Mouse (Mus musculus): ENCODE data around the gene Pde7b. TPM values are rescaled to one million over a fixed set of nuclear protein-coding genes. Genes with fewer than 3 reads are reported as not detected.
"Not testable (repeated sequence)": the region's sequence is repeated elsewhere in the genome, so short reads cannot be mapped to it uniquely, and the experiment has no call there.

Gene Pde7b
- polyA plus RNA-seq, 1 experiment from 2014 or later = 1.3 TPM

DNA sequence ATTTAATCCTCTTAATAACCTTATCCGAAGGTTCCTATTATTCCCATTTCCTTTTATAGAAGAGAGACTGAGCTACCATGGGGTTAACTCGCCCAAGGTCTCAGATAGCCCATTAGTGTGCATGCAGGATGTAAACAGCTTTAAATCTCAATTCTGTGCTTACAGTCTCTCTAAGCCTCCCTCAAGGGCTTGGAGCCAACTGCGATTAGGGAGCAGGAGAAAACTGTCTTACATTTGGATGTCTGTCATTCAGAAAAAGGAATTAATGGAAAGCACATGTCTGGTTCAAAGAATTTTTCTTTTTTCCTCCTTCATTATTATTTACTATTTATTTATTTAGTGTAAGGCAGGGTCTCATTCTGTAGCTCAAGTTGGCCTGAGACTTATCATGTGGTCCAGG is 181.8 kb downstream of the Pde7b start:
- Histone ChIP-seq H3K27me3 (replicated peaks; ENCODE audit: control insufficient read depth, insufficient read depth, low read length) (no peaks in the 10 kb centered on the region), H3K9ac (ENCODE audit: low read depth, low read length) (no peak overlapping the region), H3K36me3 (ENCODE audit: control insufficient read depth, insufficient read depth, low read length) (no peaks in the 10 kb centered on the region), H3K4me1 (replicated peaks; ENCODE audit: control insufficient read depth, insufficient read depth, low read length) (peaks cover 4% of the 10 kb centered on the region), H3K27ac (ENCODE audit: low read depth, low read length) (no peak overlapping the region), H3K4me2 (no peak overlapping the region), H3K9me3 (ENCODE audit: control insufficient read depth, low read length) (no peaks in the 10 kb centered on the region), H3K4me3 (ENCODE audit: low read depth, low read length) (no peak overlapping the region)
- no peak for DNase-seq (ENCODE audit: low spot score)
- no peak for ATAC-seq (replicated peaks; ENCODE audit: low FRiP score)
- 63% methylated on average over 3 of the region's 3 CpGs for WGBS

DNA sequence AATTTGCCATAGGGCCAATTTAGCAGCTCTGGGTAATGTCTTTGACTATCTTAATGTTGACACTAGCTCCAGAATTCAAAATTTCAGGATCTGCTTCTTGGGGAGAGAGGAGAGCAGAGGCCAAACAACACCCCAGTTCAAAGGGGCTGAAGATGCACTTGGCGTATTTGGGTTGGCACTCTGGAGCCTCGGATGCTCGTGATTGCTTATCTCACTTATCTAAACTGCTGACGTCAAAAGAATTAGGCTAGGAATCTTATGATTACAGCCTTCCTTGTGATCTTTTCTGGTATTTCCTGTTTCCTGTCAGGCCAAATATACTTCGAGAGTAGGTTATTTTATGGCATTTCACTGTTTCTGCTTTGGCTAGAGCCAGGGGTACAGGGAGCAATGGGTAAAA is 191.1 kb downstream of the Pde7b start:
- Histone ChIP-seq H3K27ac (ENCODE audit: low read depth, low read length) (no peak overlapping the region), H3K36me3 (ENCODE audit: control insufficient read depth, insufficient read depth, low read length) (no peaks in the 10 kb centered on the region)

GRCm38 (mm10) chr10:20531921-20532320 is 193.0 kb downstream of the Pde7b start:
- no peak overlapping the region for H3K4me3 ChIP-seq (ENCODE audit: low read depth, low read length)
- H3K4me2 ChIP-seq = no peak overlapping the region
- no peaks in the 10 kb centered on the region for H3K4me1 ChIP-seq (replicated peaks; ENCODE audit: control insufficient read depth, insufficient read depth, low read length)
- H3K27me3 ChIP-seq (replicated peaks; ENCODE audit: control insufficient read depth, insufficient read depth, low read length) = no peaks in the 10 kb centered on the region
- no peaks in the 10 kb centered on the region for H3K36me3 ChIP-seq (ENCODE audit: control insufficient read depth, insufficient read depth, low read length)
- no peak overlapping the region for H3K9ac ChIP-seq (ENCODE audit: low read depth, low read length)
- WGBS = 57% methylated on average over 5 of the region's 5 CpGs
- no peak for ATAC-seq (replicated peaks; ENCODE audit: low FRiP score)
- no peaks in the 10 kb centered on the region for H3K9me3 ChIP-seq (ENCODE audit: control insufficient read depth, low read length)
- DNase-seq (ENCODE audit: low spot score) = no peak
- H3K27ac ChIP-seq (ENCODE audit: low read depth, low read length) = no peak overlapping the region

More for the DNA sequence above, 191.1 kb downstream of the Pde7b start:
- ATAC-seq (replicated peaks; ENCODE audit: low FRiP score) = no peak
- Histone ChIP-seq H3K4me1 (replicated peaks; ENCODE audit: control insufficient read depth, insufficient read depth, low read length) (no peaks in the 10 kb centered on the region), H3K4me3 (ENCODE audit: low read depth, low read length) (no peak overlapping the region), H3K4me2 (no peak overlapping the region), H3K9me3 (ENCODE audit: control insufficient read depth, low read length) (no peaks in the 10 kb centered on the region), H3K27me3 (replicated peaks; ENCODE audit: control insufficient read depth, insufficient read depth, low read length) (no peaks in the 10 kb centered on the region), H3K9ac (ENCODE audit: low read depth, low read length) (no peak overlapping the region)
- DNase-seq (ENCODE audit: low spot score) = no peak
- WGBS = 18% methylated on average over 5 of the region's 5 CpGs

GRCm38 (mm10) chr10:20528544-20529411 is 196.1 kb downstream of the Pde7b start:
- Histone ChIP-seq H3K4me2 (no peak overlapping the region), H3K27ac (ENCODE audit: low read depth, low read length) (no peak overlapping the region), H3K27me3 (replicated peaks; ENCODE audit: control insufficient read depth, insufficient read depth, low read length) (no peaks in the 10 kb centered on the region), H3K4me3 (ENCODE audit: low read depth, low read length) (no peak overlapping the region), H3K36me3 (ENCODE audit: control insufficient read depth, insufficient read depth, low read length) (no peaks in the 10 kb centered on the region), H3K4me1 (replicated peaks; ENCODE audit: control insufficient read depth, insufficient read depth, low read length) (no peaks in the 10 kb centered on the region), H3K9ac (ENCODE audit: low read depth, low read length) (no peak overlapping the region), H3K9me3 (ENCODE audit: control insufficient read depth, low read length) (no peaks in the 10 kb centered on the region)
- ATAC-seq (replicated peaks; ENCODE audit: low FRiP score) (no peak), DNase-seq (ENCODE audit: low spot score) (no peak)
- 82% methylated on average over 20 of the region's 20 CpGs for WGBS

DNA sequence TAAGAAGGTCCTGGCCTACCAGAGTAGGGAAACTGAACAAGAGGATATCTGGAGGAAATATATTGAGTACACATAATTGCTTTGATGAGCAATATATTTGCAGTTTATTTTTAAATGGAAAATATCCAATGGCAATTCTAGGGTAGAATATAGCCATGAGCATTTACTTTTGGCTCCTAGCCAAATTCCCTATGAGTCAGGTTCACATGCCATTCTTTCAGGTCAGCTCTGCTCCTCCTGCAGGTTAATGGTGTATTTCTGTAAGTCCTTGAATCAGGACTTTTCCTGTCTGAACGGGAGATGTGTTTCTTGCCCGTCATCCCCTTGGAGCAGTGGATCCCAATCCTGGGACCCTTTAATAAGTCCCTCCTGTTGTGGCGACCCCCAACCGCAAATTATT is 197.1 kb downstream of the Pde7b start:
- Histone ChIP-seq H3K27me3 (replicated peaks; ENCODE audit: control insufficient read depth, insufficient read depth, low read length) (no peaks in the 10 kb centered on the region), H3K36me3 (ENCODE audit: control insufficient read depth, insufficient read depth, low read length) (no peaks in the 10 kb centered on the region), H3K9ac (ENCODE audit: low read depth, low read length) (no peak overlapping the region), H3K4me3 (ENCODE audit: low read depth, low read length) (no peak overlapping the region), H3K4me2 (no peak overlapping the region), H3K27ac (ENCODE audit: low read depth, low read length) (no peak overlapping the region), H3K4me1 (replicated peaks; ENCODE audit: control insufficient read depth, insufficient read depth, low read length) (no peaks in the 10 kb centered on the region), H3K9me3 (ENCODE audit: control insufficient read depth, low read length) (no peaks in the 10 kb centered on the region)
- no peak for DNase-seq (ENCODE audit: low spot score)
- ATAC-seq (replicated peaks; ENCODE audit: low FRiP score) = no peak
- WGBS = 85% methylated on average over 4 of the region's 4 CpGs

DNA sequence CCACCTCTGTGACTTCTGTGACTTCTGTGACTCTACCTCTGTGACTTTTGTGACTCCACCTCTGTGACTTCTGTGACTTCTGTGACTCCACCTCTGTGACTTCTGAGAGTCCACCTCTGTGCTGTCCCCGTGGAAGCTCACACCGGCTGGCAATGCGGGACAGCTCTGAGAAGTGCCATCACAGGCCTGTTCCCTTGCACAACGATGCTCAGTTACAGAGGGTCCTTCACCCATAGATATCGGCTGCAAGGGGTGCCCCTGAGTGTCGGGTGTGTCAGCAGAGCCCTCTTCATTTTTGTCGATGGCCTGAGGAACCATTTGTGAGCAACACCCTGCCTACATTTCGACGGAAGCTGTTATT is 206.4 kb downstream of the Pde7b start:
- H3K27ac ChIP-seq (ENCODE audit: low read depth, low read length) = no peak overlapping the region
- H3K4me2 ChIP-seq = no peak overlapping the region; the same call in 1 of the 2 replicates
- H3K9me3 ChIP-seq (ENCODE audit: control insufficient read depth, low read length) = no peaks in the 10 kb centered on the region
- no peaks in the 10 kb centered on the region for H3K36me3 ChIP-seq (ENCODE audit: control insufficient read depth, insufficient read depth, low read length)
- WGBS = 80% methylated on average over 9 of the region's 9 CpGs
- DNase-seq (ENCODE audit: low spot score) = no peak
- ATAC-seq (replicated peaks; ENCODE audit: low FRiP score) = no peak
- H3K27me3 ChIP-seq (replicated peaks; ENCODE audit: control insufficient read depth, insufficient read depth, low read length) = no peaks in the 10 kb centered on the region
- H3K4me1 ChIP-seq (replicated peaks; ENCODE audit: control insufficient read depth, insufficient read depth, low read length) = no peaks in the 10 kb centered on the region
- no peak overlapping the region for H3K9ac ChIP-seq (ENCODE audit: low read depth, low read length)
- H3K4me3 ChIP-seq (ENCODE audit: low read depth, low read length) = no peak overlapping the region

DNA sequence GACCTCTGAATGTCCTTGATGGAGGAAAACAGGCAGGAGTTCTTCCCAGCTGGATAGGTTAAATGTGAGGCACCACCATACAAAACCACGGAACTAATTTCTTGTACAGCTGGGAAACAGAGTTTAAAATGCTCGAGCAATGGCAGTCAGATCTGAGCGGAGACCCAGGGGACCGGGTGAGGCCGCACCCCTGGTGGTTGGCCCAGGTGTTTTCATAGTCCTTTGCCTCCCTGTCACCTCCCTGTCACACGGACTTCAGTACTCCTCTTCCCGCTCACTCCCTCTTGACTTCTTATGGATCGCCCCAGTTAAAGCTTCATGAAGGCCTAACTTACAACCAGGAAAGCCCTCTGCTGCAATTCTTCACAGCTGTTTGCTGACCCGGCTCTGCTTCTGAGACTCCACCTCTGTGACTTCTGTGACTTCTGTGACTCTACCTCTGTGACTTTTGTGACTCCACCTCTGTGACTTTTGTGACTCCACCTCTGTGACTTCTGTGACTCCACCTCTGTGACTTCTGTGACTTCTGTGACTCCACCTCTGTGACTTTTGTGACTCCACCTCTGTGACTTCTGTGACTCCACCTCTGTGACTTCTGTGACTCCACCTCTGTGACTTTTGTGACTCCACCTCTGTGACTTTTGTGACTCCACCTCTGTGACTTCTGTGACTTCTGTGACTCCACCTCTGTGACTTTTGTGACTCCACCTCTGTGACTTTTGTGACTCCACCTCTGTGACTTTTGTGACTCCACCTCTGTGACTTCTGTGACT is 206.9 kb downstream of the Pde7b start:
- H3K27me3 ChIP-seq (replicated peaks; ENCODE audit: control insufficient read depth, insufficient read depth, low read length); H3K4me1 ChIP-seq (replicated peaks; ENCODE audit: control insufficient read depth, insufficient read depth, low read length); DNase-seq (ENCODE audit: low spot score); H3K9me3 ChIP-seq (ENCODE audit: control insufficient read depth, low read length); H3K36me3 ChIP-seq (ENCODE audit: control insufficient read depth, insufficient read depth, low read length); H3K9ac ChIP-seq (ENCODE audit: low read depth, low read length); H3K4me3 ChIP-seq (ENCODE audit: low read depth, low read length); H3K27ac ChIP-seq (ENCODE audit: low read depth, low read length): not testable (repeated sequence)
- peak; percentile 47 for ATAC-seq (replicated peaks; ENCODE audit: low FRiP score)
- H3K4me2 ChIP-seq = peak overlapping the region; percentile 34; the same call in 1 of the 2 replicates
- 74% methylated on average over 9 of the region's 9 CpGs for WGBS

DNA sequence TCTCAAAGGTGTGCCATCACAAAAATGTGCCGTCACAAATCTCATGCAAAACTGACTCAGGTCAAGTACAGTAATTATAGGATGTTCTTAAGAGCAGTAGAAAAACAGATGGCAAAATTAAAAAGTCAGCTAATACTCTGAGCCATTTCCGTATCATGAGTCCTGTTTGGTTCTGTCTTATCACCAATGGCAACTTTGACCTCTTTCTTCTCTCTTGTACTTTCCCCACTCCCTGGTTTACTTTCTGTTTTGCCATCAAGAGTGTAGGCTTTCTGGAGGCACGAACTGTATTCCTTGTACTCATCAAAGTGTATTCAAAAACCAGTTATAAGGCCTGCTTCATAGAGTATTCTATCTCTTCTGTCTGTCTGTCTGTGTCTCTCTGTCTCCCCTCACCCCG is 211.0 kb downstream of the Pde7b start:
- H3K4me3 ChIP-seq (ENCODE audit: low read depth, low read length) = no peak overlapping the region
- 70% methylated on average over 4 of the region's 4 CpGs for WGBS
- DNase-seq (ENCODE audit: low spot score) = no peak

More for the DNA sequence above, 211.0 kb downstream of the Pde7b start:
- H3K36me3 ChIP-seq (ENCODE audit: control insufficient read depth, insufficient read depth, low read length) = no peaks in the 10 kb centered on the region
- ATAC-seq (replicated peaks; ENCODE audit: low FRiP score) = no peak
- no peaks in the 10 kb centered on the region for H3K27me3 ChIP-seq (replicated peaks; ENCODE audit: control insufficient read depth, insufficient read depth, low read length)
- H3K4me2 ChIP-seq = no peak overlapping the region
- H3K9ac ChIP-seq (ENCODE audit: low read depth, low read length) = no peak overlapping the region
- H3K9me3 ChIP-seq (ENCODE audit: control insufficient read depth, low read length) = no peaks in the 10 kb centered on the region
- no peak overlapping the region for H3K27ac ChIP-seq (ENCODE audit: low read depth, low read length)
- no peaks in the 10 kb centered on the region for H3K4me1 ChIP-seq (replicated peaks; ENCODE audit: control insufficient read depth, insufficient read depth, low read length)

Data from liver, embryonic 11.5 days (tissue).